Mouse (Mus musculus) olfactory bulb, adult 2 months (tissue): ENCODE results near the gene Pheta1. TPM values are rescaled to one million over a fixed set of nuclear protein-coding genes. Genes with fewer than 3 reads are reported as not detected.
A peak's percentile ranks its signal among the peaks of the same experiment; 100 is the strongest.

Experiments used
- H3K27ac ChIP-seq: fragments of 200-500 bp; 2 replicates; pipeline ENCODE4 v1.5.1; 2012; ENCODE audit warnings: low read depth, low read length; ENCODE audit not compliant: insufficient read depth
- H3K4me1 ChIP-seq: fragments of 200-500 bp; 2 replicates; pipeline ENCODE4 v1.6.1; 2012; ENCODE audit warnings: low read length; ENCODE audit not compliant: control insufficient read depth, insufficient read depth
- H3K4me3 ChIP-seq: fragments of 200-500 bp; 2 replicates; pipeline ENCODE4 v1.5.1; 2012; ENCODE audit warnings: mild to moderate bottlenecking, low read depth, low read length, moderate library complexity; ENCODE audit not compliant: insufficient read depth
- CTCF ChIP-seq: fragments of 200-500 bp; IDR thresholded peaks from 2 replicates; pipeline ENCODE4 v1.5.1; 2012; ENCODE audit warnings: low read depth, mild to moderate bottlenecking, low read length, moderate library complexity; ENCODE audit not compliant: insufficient read depth
- POLR2A ChIP-seq: fragments of 200-500 bp; IDR thresholded peaks from 2 replicates; pipeline ENCODE4 v1.6.1; 2012; ENCODE audit warnings: mild to moderate bottlenecking, low read depth, low read length, moderate library complexity; ENCODE audit not compliant: insufficient read depth
- WGBS: fragments of 180-500 bp; shearing (Covaris S2); methylation state at CpG from one replicate; pipeline ENCODE4 v1.1.7; 2018; 5-methylcytosine and 5-hydroxymethylcytosine counted together
- polyA plus RNA-seq: library from polyadenylated mRNA; stranded (reverse); fragments of >200 nt; gene quantifications from 2 replicates; pipeline ENCODE4 v1.2.4, GENCODE M21; 2012; ENCODE audit warnings: low replicate concordance; ENCODE audit not compliant: missing spikeins, insufficient read depth, insufficient read length

Pheta1 gene
- polyA plus RNA-seq, 1 experiment, result not detected

DNA sequence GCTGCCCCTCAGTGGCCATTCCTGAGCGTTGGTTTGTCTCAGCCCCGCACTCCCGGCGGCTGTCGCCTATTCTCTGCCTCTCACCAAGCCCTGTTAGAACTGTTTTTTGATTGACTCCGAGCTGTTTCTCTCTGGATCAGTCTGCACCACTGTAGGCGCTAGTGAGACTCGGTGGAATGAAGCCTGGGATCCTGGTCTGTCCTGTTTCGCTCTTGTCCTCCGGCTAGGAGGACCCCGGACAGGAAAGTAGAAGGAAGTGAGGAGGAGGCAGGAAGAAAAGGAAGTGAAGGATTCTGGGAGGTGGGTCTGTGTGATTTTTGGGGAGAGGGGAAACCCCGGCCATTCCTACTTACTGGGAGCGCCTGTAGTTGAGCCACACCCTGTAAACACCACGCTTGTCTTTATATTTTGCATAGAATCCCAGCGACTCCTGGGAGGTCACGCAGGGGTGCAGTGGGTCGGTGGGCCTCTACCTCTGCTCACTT is 707 bp upstream of the Pheta1 start:
- TF ChIP-seq POLR2A (no peak), CTCF (0 out of 2 replicates have a peak, but pooled peaks have one; percentile 20)
- H3K27ac ChIP-seq, result no peak overlapping the region

DNA sequence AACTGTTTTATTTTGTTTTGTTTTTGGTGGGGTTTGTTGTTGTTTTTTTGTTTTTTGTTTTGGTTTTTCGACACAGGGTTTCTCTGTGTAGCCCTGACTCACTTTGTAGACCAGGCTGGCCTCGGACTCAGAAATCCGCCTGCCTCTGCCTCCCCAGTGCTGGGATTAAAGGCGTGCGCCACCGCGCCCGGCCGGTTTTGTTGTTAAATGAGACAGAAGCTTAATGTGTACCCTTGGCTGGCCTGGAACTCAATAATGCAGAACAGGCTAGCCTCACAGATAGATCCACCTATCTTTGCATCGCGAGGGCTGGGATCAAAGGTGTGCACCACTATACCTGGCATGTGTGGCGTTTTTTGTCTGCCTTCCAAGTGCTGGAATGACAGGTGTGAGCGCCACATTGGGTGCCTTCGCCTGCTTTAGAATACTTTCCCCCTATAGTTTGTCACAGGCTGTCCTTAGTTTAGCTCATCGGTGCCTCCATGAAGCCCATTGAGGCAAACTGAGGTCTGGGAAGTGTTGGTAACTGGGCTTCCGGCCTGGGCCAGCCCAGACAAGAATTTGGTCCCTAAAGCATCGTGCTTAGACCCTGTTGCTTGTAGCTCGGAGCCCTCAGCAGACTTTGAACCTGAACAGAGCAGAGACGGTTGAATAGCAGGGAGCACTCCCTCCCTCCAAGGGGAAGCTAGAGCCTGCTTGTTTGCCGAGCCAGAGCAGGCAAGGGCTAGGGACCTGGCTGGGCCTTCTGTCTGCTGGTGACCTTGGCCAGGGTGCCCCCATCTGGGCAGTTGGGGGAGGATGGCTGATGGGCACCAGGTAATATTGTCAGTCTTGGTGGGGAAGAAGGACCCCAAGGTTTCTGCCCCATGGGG is 930 bp downstream of the Pheta1 start:
- H3K27ac ChIP-seq, result no peak overlapping the region
- peaks cover 39% of the 10 kb centered on the region for H3K4me1 ChIP-seq
- WGBS, result 45% methylated on average over 20 of the region's 20 CpGs
- peak overlapping the region; percentile 97 for H3K4me3 ChIP-seq
- TF ChIP-seq CTCF (no peak), POLR2A (no peak)

More for the DNA sequence above, 707 bp upstream of the Pheta1 start:
- Histone ChIP-seq H3K4me3 (peak overlapping the region; percentile 46), H3K4me1 (peaks cover 32% of the 10 kb centered on the region)
- 1% methylated on average over 17 of the region's 17 CpGs for WGBS

- H3K4me3 ChIP-seq, result no peak overlapping the region
- no peak overlapping the region for H3K27ac ChIP-seq
- TF ChIP-seq CTCF, result no peak
- no peak for TF ChIP-seq POLR2A
- H3K4me1 ChIP-seq, result peaks cover 36% of the 10 kb centered on the region
- 75% methylated on average over 9 of the region's 9 CpGs for WGBS
Observed at GRCm38 (mm10) chr5:121853368-121854051, 4.7 kb downstream of the Pheta1 start.

GRCm38 (mm10) chr5:121854768-121855167 is 6.0 kb downstream of the Pheta1 start:
- no peak overlapping the region for H3K4me3 ChIP-seq
- H3K4me1 ChIP-seq, result peaks cover 32% of the 10 kb centered on the region
- no peak overlapping the region for H3K27ac ChIP-seq
- TF ChIP-seq POLR2A (no peak), CTCF (no peak)
- WGBS, result 45% methylated on average over 10 of the region's 10 CpGs

DNA sequence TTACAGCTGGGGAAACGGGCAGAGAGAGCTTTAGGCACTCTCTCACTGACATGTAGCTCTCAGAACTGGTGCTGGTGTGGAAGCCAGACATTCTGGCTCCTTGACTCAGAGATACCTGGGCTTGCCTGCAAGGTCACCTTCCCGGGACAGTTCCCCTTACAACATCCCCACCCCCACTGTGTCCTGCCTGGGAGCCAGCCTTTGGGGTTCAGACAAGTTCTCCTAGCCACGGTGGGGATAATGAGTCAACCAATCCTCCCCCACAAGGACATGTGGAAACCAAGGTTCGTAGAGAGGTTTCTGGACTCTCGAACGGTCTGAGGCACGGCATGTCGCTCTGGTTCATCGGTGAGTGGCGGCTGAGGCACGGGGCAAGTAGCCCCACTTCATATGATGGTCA is 8.0 kb downstream of the Pheta1 start:
- TF ChIP-seq POLR2A (no peak), CTCF (no peak)
- H3K4me1 ChIP-seq, result peaks cover 13% of the 10 kb centered on the region
- 82% methylated on average over 11 of the region's 11 CpGs for WGBS
- H3K4me3 ChIP-seq, result no peak overlapping the region
- H3K27ac ChIP-seq, result no peak overlapping the region

GRCm38 (mm10) chr5:121858427-121858826 is 9.6 kb downstream of the Pheta1 start:
- H3K4me3 ChIP-seq, result no peak overlapping the region
- no peak overlapping the region for H3K27ac ChIP-seq
- peaks cover 11% of the 10 kb centered on the region for H3K4me1 ChIP-seq
- WGBS, result 94% methylated on average over 12 of the region's 12 CpGs
- TF ChIP-seq POLR2A, result no peak
- no peak for TF ChIP-seq CTCF

GRCm38 (mm10) chr5:121861964-121862363 is 13.2 kb downstream of the Pheta1 start:
- WGBS, result 72% methylated on average over 5 of the region's 5 CpGs
- H3K4me3 ChIP-seq, result no peak overlapping the region
- TF ChIP-seq CTCF, result no peak
- no peak for TF ChIP-seq POLR2A
- no peak overlapping the region for H3K27ac ChIP-seq
- H3K4me1 ChIP-seq, result no peaks in the 10 kb centered on the region; the same call in 1 of the 2 replicates

DNA sequence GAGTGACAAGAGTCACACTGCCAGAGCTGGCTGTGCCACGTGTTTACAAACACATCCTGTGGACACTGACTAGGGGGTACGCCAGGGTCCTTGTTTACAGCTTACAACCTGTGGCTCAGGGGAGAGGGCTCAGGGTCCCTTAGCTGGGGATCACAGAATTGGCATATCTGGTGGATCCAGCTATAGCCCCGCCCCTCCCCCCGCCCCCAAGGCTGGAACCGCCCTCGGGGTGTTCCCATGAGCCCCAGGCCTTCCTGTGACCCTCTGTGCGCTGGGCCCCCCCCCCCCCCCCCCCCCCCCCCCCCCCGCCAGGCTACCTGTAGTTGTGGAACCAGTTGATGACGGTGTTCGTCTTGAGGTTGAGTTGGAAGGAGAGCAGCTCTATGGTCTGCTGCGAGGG is 15.5 kb downstream of the Pheta1 start:
- Histone ChIP-seq H3K4me3 (no peak overlapping the region), H3K4me1 (no peaks in the 10 kb centered on the region; the same call in 1 of the 2 replicates), H3K27ac (no peak overlapping the region)
- WGBS, result 30% methylated on average over 9 of the region's 11 CpGs
- TF ChIP-seq POLR2A (no peak), CTCF (no peak)

DNA sequence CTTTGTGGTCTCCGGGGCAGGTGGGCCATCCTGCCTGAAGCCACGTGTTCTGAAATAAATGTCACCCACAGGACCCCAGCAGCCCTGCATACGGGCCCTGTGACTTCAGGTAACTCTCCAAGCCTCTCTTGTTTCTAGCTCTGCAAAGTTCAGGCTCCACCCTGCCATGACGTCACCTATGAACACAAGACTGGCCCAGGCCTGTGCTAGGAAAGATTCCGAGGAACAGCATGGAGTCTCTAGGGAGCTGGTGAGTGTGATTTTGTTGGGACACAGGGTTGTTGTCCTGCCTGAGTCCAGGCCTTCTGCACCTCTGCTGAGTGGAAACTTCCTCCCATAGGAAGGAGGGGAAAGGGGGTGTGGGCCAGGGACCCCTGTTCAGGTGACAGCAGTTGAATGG is 19.2 kb downstream of the Pheta1 start:
- Histone ChIP-seq H3K4me3 (no peak overlapping the region), H3K27ac (no peak overlapping the region), H3K4me1 (no peaks in the 10 kb centered on the region; the same call in 1 of the 2 replicates)
- WGBS, result 93% methylated on average over 5 of the region's 5 CpGs
- TF ChIP-seq CTCF (no peak), POLR2A (no peak)
